Mouse (Mus musculus): Measurements from ENCODE around the gene Bik.

GRCm38 (mm10) chr15:83524333-83524729 is 2.3 kb upstream of the Bik start:
- TF ChIP-seq USF1 (IDR thresholded peaks at IDR 0.05; ENCODE audit: low read depth, low read length), result no peak
- TF ChIP-seq POLR2AphosphoS2 (IDR thresholded peaks at IDR 0.05; ENCODE audit: low read length), result no peak
- no peak for TF ChIP-seq TCF12 (IDR thresholded peaks at IDR 0.05; ENCODE audit: low read depth, low read length)
- no peak for TF ChIP-seq CTCF (IDR thresholded peaks at IDR 0.05 in 2 of 3, conservative IDR thresholded peaks at IDR 0.05 in 1 of 3; ENCODE audit: control insufficient read depth in 1 of 3, insufficient read depth in 1 of 3, low read depth in 2 of 3, low read length in 3 of 3, poor library complexity in 1 of 3, severe bottlenecking in 1 of 3)
- TF ChIP-seq MXI1 (IDR thresholded peaks at IDR 0.05; ENCODE audit: low read depth, low read length), result no peak
- no peak for TF ChIP-seq POLR2A (IDR thresholded peaks at IDR 0.05; ENCODE audit: control insufficient read depth in 1 of 2, insufficient read depth in 1 of 2, low read depth in 1 of 2, low read length in 2 of 2, poor library complexity in 1 of 2)
- TF ChIP-seq ZNF384 (IDR thresholded peaks at IDR 0.05; ENCODE audit: low read depth, low read length), result no peak
- no peak for TF ChIP-seq HCFC1 (IDR thresholded peaks at IDR 0.05; ENCODE audit: low read depth, low read length)
